Mouse (Mus musculus) brown adipose tissue, adult 24 weeks (tissue): ENCODE data around the gene C9. TPM values are rescaled to one million over a fixed set of nuclear protein-coding genes. Genes with fewer than 3 reads are reported as not detected.

Experiments
- H3K27ac ChIP-seq: fragments of 200-500 bp; replicated peaks from 2 replicates; pipeline ENCODE4 v1.5.1; 2012; ENCODE audit warnings: low read depth, mild to moderate bottlenecking, low read length
- H3K4me1 ChIP-seq: fragments of 200-500 bp; 2 replicates; pipeline ENCODE4 v1.6.1; 2012; ENCODE audit warnings: low read length, mixed read lengths; ENCODE audit not compliant: control insufficient read depth, insufficient read depth, insufficient read length
- H3K4me3 ChIP-seq: fragments of 200-500 bp; 2 replicates; pipeline ENCODE4 v1.5.1; 2012; ENCODE audit warnings: low read depth, mild to moderate bottlenecking, low read length, moderate library complexity; ENCODE audit not compliant: insufficient read depth
- polyA plus RNA-seq: library from polyadenylated mRNA; stranded (reverse); fragments of >200 nt; gene quantifications from 2 replicates; pipeline ENCODE4 v1.2.4, GENCODE M21; 2012; ENCODE audit not compliant: missing spikeins, insufficient read depth, insufficient read length

The C9 gene
- not detected in 2 replicates for polyA plus RNA-seq

DNA sequence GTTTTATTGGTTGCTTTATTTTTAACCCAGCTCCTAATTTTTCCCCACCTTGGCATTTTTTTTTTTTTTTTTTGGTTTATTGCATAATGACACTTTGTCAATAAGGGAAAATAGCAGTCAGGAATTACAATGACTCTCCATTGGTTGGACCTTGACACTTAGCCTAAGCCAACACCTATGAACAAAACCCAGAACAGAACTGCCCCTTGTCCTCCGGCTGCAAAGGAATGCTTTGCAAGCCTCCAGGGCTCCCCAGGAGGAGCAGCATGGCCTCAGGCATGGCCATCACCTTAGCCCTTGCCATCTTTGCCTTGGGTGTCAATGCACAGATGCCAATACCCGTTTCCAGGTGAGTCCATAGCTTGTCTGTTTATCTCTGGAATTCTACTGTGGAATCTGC, at the start of gene C9:
Gene C9 (plus strand): TSS at position 193 of the 400 bp plus-strand sequence.
- H3K4me1 ChIP-seq = no peaks in the 10 kb centered on the region
- H3K4me3 ChIP-seq = no peak within 1 kb of the TSS
- H3K27ac ChIP-seq = no peak within 1 kb of the TSS

DNA sequence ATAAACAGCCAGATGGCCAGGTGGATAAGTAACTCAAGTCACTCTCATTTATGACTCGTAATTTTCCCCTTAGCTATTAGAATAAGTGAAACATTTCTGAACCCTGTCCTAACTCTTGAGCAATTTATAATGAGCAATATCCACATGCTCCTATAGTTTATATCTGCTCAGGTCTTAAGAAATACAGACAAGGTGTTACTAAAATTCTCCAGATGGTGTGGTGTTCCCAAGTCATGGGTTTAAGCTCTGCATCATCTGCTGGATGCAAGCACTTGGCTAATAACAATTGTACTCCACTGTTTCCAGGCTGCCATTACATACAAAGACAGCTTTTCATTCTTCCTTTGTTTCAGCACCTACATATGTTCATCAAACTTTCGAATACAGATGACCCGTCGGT, 46.9 kb upstream of the C9 start:
- H3K27ac ChIP-seq = no peak overlapping the region
- H3K4me1 ChIP-seq = no peaks in the 10 kb centered on the region
- no peak overlapping the region for H3K4me3 ChIP-seq

DNA sequence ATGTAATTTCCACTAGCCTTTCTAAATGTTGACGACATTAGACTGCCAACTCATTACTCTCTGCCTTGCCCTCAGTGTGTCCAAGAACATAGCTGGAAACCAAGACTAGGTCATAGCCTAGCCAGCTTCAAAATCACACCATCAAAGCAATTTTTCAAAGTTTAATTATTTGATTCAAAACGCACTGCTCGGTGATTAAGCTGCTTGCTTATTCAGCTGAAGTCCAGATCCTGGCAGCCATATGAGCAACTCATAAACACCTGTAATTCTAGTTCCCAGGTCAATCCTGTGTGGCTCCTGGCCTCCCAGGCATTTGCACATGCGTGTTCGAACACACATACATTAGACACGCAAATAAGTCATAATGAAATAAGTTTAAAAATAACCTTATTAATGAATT, 46.2 kb upstream of the C9 start:
- H3K27ac ChIP-seq = no peak overlapping the region
- no peaks in the 10 kb centered on the region for H3K4me1 ChIP-seq
- H3K4me3 ChIP-seq = no peak overlapping the region

DNA sequence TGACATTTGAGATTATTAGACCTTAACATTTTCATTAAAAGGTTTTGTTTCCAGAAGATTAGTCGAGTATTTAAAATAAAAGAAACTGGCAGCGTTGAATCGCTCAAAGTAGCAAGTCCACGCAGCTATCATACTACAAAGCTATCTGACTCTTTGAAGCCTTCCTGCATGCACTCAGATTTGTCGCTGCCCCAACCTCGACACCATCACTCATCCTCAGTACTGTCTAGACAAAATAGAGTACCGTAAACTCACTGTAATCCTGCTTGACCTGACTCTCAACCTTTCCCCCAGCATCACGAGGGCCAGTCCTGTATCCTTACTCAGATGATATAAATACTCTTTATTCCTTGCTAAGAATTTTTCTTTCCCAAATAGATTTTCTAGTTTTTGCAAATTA, 45.0 kb upstream of the C9 start:
- H3K4me3 ChIP-seq = no peak overlapping the region
- no peaks in the 10 kb centered on the region for H3K4me1 ChIP-seq
- no peak overlapping the region for H3K27ac ChIP-seq

DNA sequence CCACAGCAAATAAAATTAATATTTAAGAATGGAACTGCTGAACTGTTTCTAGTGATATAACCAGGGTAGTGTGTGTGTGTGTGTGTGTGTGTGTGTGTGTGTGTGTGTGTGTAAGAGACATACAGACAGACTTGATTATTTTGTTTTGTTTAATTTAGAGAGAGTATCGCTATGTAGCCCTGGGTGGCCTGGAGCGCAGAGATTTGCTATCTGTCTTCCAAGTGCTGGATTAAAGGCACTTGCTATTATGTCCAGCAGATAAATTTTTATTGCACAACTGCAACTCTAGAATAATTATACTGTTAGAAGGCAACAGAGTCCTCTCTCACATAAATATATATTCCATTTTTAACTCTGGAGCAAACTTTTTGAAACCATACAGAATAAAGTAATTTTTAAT, 42.7 kb upstream of the C9 start:
- peaks cover 8% of the 10 kb centered on the region; the same call in 1 of the 2 replicates for H3K4me1 ChIP-seq
- no peak overlapping the region for H3K4me3 ChIP-seq
- no peak overlapping the region for H3K27ac ChIP-seq

DNA sequence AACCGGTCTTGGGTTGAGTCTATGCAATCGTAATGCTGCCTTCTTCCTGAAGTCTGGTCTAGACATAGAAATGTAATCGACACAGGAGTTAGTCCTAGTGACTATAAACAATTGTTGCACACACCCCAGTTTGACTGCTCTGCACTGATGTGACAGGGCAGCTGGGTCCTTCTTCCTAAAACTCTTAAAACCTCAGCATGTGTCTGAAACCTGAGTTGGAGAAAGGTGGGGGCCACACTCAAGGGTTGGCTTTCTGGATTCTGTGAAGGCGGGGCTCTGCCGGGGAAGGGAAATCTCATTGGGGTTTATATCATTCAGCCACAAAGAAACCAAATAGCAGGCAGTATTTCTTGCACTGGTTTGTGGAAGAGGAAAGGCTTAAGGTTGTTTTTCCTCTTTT, 41.0 kb upstream of the C9 start:
- peaks cover 12% of the 10 kb centered on the region for H3K4me1 ChIP-seq
- no peak overlapping the region for H3K4me3 ChIP-seq
- H3K27ac ChIP-seq = no peak overlapping the region

- Histone ChIP-seq H3K4me3 (no peak overlapping the region), H3K27ac (no peak overlapping the region), H3K4me1 (peaks cover 12% of the 10 kb centered on the region)
Observed at GRCm38 (mm10) chr15:6406771-6407170, 38.4 kb upstream of the C9 start.

DNA sequence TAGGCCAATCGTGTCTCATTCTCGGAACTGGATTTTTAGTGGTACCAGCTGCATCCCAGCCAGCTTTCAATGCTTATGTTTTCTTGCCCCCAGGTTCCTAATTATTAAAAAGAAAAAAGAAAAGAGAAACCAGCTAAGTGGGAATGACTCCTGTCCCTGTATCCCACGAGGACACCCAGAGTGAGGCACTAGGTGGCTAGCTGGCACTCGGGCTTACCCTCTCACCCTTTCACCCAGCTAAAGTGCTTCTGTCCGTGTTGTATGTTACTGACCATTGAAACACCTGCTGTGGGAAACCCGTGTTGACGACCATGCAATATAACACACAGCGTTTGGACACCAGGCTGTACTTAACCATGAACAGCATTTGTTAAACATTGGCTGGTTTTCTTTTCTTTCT, 36.1 kb upstream of the C9 start:
- no peak overlapping the region for H3K4me3 ChIP-seq
- peaks cover 14% of the 10 kb centered on the region for H3K4me1 ChIP-seq
- no peak overlapping the region for H3K27ac ChIP-seq

DNA sequence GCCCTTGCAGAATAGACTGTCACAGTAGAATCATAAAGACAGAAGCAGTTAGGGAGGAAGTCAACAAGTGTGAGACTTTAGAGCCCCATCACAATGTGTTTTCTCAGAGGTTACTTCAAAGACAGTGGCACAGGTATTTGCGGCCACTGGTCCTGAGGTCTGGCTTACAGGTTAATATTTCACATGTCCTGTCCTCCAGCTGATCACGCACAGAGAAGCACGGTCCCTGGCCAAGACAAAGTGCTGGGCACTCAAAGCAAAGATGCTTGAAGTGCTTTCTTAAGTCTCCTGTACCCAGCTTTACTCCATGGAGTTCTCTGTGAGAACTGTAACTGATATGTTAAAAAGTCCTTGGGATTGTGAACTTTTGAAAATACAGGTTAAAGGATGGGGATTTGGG, 35.0 kb upstream of the C9 start:
- Histone ChIP-seq H3K27ac (no peak overlapping the region), H3K4me1 (peaks cover 14% of the 10 kb centered on the region), H3K4me3 (no peak overlapping the region)

GRCm38 (mm10) chr15:6411334-6411733, 33.8 kb upstream of the C9 start:
- Histone ChIP-seq H3K4me3 (no peak overlapping the region), H3K27ac (no peak overlapping the region), H3K4me1 (peaks cover 14% of the 10 kb centered on the region)

DNA sequence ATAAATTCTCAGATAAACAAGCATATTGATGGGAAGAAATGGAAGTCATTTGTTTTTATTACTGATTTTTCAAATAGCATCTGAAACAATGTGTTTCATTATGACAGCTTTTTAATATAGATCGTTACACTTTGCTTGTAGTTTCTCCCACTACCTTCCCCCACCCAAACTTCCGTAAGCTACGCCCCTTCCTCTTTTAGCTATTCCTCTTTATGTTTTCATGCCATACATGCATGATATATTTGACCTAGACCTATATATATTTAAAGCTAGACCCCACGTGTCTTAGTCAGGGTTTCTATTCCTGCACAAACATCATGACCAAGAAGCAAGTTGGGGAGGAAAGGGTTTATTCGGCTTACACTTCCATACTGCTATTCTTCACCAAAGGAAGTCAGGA, 29.8 kb upstream of the C9 start:
- Histone ChIP-seq H3K27ac (no peak overlapping the region), H3K4me3 (no peak overlapping the region), H3K4me1 (peaks cover 2% of the 10 kb centered on the region; the same call in 1 of the 2 replicates)

- Histone ChIP-seq H3K27ac (no peak overlapping the region), H3K4me3 (no peak overlapping the region), H3K4me1 (no peaks in the 10 kb centered on the region)
Observed at GRCm38 (mm10) chr15:6431777-6432176, 13.3 kb upstream of the C9 start.

- H3K4me3 ChIP-seq = no peak overlapping the region
- no peaks in the 10 kb centered on the region for H3K4me1 ChIP-seq
- no peak overlapping the region for H3K27ac ChIP-seq
Observed at GRCm38 (mm10) chr15:6432411-6432810, 12.7 kb upstream of the C9 start.

DNA sequence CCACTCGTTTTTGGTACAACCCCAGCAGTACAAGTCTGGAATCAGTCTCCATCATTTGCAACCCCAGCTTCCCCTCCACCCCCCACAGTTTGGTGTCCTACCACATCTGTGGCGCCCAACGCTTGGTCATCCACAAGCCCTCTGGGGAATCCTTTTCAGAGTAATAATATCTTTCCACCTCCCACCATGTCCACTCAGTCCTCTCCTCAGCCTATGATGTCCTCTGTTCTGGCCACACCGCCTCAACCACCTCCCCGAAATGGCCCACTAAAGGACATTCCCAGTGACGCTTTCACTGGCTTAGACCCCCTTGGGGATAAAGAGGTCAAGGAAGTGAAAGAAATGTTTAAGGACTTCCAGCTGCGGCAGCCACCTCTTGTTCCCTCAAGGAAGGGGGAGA, 9.8 kb upstream of the C9 start:
- H3K27ac ChIP-seq = no peak overlapping the region
- H3K4me1 ChIP-seq = no peaks in the 10 kb centered on the region
- H3K4me3 ChIP-seq = no peak overlapping the region

- Histone ChIP-seq H3K4me3 (no peak overlapping the region), H3K4me1 (no peaks in the 10 kb centered on the region), H3K27ac (no peak overlapping the region)
Observed at GRCm38 (mm10) chr15:6435773-6436172, 9.4 kb upstream of the C9 start.

DNA sequence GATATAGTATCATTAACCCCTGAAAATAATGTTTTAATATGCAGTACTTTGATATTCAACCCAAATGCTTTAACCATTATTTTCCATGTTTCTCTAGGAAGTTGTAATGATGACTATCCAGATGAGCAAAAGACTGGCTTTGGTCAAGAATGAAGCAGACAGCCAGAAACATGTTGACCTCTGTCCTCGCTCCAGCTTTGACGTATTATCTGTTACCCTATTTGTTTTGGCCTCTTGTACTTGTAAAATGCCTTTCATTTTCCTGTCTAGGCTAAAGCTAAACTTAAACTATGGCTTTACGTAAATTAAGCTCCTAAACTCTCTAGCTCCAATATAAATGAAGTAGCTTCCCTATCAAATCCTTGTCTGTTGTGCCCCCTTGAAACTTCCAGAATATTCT, 6.4 kb upstream of the C9 start:
- Histone ChIP-seq H3K27ac (no peak overlapping the region), H3K4me3 (no peak overlapping the region), H3K4me1 (no peaks in the 10 kb centered on the region)

DNA sequence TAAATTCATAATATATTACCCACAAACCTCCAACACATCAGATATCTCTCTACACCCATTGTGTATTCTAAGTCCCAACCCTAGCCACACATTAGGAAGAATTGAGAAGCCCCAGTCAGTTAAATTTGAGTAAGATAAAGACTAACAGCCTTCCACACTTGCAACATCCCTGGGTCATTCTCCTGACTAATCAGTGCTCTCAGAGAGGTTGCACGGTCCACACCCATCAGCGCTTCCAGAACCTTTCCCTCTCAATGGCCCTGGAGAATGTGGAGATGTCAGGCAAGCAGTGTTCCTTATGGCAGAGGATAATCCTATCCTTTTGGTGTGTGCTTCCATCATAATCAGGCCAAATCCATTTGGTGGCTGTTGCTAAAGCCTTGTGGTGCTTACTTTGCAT, 675 bp upstream of the C9 start:
- Histone ChIP-seq H3K27ac (no peak overlapping the region), H3K4me3 (no peak overlapping the region)

More for the DNA sequence above, 675 bp upstream of the C9 start:
- no peaks in the 10 kb centered on the region for H3K4me1 ChIP-seq
